Mouse (Mus musculus) lung, postnatal 25 days (tissue): Measurements from ENCODE around the gene Tpd52l1.
A peak's percentile ranks its signal among the peaks of the same experiment; 100 is the strongest.
"Not testable (repeated sequence)": the region's sequence is repeated elsewhere in the genome, so short reads cannot be mapped to it uniquely, and the experiment has no call there.

Source experiments
- DNase-seq: peaks from one replicate; pipeline ENCODE4 v3.0.0; 2022; ENCODE audit warnings: low spot score

Gene Tpd52l1

DNA sequence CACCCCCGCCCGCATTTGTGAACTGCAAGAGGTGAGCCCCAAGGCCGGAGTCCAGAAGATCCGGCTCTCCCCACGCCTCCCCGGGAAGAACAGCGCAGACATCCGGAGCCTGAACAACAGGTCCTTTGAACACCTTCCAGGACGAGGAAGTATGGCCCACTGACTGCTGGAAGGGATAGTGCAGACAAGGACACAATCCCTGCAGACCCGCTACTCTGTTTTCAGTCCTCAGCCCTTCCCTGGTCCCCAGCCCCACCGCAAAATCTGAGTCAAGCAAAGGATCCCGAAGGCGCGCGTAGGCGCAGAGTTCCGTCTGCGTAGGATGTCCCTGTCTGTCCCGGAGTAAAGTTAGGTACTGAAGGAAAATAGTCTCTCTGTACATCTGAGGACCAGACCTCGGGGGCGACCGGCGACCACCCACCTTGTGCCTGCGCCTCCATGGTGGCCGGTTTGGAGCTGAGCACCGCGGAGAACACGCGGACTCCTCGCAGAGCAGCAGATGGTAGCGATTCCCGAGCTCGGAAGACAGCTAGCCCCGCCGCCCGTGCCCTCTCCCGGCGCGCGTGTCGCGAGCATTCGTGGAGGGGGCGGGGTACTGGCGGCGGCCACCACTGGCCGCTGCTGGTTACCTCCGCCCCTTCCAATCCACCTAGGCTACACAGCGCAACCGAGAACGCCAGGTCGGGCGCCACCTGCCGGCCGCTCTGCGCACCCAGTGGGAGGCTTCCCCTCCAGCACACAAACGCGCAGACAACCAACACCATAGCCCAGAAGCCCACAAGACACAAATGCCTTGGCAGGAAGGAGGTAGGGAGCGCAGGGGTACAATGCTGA, at the start of gene Tpd52l1:
Tpd52l1 (minus strand) TSS at position 668 of the 834 bp plus-strand sequence.
- DNase-seq, result peak; percentile 78

DNA sequence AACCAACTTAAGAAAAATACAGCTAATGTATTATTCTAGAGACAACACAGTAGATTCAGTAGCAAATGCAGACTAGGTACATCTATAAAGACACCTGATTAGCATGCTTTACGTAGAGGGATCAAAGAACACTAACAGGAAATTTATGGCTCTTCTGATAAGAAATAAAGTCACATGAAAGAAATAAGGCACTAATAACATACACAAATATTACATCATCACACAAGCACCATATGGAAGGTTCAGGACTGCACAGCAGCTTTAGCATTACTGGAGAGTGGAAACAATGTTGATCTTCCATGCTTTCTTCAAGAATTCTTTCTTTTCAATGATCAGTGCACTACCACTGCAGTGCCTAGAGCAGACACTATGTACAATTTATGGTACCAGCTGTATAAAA, 48.5 kb upstream of the Tpd52l1 start:
- no peak for DNase-seq

DNA sequence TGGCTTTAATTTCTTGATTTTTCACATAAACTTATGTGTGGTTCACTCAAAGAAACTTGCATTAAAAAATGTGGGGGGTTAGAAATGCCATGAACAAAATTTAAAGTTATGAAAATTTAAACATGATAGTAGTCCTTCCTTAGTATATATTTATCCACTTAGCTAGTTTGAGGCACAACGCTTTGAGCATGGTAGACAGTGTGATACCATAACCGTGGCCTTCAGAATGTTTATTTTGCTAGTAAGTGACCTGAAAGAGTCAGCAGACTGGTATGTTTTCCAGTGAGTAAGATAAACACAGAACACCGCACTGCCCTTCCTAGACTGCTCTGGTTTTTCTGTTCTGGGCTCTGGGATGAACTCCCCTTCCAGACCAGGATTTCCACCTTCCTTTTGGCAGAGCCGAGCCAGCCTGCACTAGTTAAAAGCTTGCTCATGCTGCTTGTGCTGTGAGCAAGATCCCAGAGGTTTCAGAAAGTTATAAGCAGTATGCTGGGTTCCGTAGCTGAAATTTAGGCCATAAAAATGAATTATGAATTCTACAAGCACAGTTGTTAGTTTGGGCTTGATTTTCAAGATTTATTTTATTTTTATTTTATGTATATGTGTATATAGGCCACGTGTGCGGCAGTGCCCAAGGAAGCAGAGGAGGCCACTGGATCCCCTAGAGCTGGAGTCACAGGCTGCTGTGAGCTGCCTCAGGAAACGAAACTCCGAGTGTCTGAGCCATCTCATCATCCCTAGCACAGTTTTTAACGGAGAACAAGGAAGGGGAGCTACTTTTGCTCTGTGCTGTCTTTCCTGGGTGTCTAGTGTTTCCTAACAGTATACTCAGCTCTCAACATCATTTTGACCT, 21.5 kb upstream of the Tpd52l1 start:
- DNase-seq, result no peak

DNA sequence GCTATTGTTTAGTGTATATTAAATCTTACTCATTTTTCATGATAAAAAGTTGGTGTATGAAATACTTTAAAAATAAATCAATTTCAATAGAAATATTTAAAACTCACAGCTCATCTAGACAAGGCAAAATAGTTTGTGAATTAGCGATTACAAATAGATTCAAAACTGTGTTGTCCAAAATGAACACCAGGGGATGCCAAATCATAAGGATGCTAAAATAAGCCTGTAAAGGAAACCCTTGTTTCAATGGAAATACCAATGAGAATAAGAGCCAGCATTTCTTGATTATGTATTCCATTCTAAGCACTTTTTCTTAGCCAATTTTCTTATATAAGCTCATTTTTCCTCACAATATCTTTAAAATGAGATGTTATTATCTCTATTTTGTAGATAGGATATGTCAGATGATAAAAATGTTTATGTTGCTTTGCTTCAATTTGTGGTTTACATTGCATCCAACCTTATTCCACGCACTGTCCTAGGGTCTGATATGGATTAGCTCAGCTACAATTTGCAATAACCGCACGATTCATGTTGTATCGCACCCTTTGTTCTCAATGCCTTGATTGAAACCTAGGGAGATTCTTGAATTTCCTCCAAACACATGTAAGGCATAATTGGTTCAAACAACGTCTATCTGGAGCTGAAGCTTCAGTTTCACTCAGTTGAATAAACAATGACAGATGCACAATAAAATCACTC, 20.2 kb upstream of the Tpd52l1 start:
- DNase-seq, result peak; percentile 26

DNA sequence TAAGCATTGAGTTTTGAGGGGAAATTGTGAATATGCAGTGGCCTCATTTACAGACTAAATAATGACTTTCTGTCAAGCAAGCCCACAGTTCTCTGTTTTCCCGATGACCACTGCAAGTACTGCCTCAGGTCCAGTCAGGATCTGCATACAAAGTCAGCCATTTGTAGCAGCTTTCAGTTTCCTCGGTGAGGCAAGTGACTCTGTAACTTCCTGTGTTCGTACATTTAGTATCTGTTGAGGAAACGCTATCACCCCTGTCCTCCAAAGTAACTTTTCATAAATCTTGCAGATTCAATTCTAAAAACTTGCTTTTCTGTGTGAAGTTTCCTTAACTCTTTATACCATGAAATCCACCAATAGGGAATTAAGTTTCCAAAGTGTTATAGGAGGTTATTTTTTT, 19.7 kb upstream of the Tpd52l1 start:
- no peak for DNase-seq

DNA sequence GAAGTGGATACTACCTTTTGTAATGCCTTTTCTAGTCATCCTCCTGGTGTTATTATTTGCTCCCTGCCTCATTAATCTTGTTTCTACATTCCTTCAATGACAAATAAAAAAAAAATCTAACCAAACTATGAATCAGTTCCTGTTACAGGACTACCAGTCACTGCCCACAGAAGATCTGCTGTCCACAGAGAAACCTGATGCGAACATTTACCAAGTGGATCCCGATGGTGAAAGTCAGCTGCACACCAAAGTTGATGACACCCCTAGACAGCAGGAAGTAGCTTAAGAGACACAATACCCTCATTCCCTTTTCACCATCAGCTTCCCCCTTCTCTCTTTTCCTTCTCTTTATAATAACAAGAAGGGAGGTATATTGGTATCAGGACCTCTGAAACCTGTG, 17.3 kb upstream of the Tpd52l1 start:
- DNase-seq, result no peak

DNA sequence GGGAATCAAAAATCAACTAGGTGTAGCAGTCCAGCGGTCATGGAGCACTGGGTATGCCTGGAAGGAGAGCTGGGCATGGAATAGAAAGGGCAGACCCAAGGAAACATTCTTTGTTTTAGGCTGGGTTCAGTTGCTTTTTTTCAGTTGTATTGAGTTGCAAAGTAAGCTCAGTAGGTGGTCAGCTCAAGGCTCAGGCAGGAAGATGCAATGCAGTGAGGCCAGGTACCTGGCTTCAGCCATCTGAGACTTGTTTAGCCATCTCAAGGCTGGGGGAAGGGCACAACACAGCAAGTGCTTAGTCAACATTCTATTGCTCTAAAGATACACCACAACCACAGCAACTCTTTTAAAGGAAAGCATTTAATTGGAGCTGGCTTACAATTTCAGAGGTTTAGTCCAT, 11.0 kb upstream of the Tpd52l1 start:
- no peak for DNase-seq

DNA sequence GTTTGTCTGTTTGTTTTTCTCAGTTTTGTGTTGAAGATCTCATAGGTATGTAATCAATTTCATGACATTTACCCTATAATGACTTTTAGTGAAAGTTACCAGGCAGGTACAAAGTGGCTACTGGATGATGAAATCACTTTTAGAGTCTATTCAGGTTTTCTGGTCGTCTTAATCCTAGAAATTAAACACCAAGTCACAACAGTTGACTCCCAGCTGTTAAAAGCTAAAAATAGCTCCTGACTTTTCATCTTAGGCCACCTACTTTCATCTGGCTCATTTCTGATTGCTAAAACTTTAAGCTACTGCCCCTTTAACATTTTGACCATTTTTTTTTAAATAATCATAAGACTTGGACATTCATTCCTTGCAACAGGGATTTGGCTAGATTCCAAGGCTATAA, 1.3 kb upstream of the Tpd52l1 start:
- DNase-seq, result no peak

DNA sequence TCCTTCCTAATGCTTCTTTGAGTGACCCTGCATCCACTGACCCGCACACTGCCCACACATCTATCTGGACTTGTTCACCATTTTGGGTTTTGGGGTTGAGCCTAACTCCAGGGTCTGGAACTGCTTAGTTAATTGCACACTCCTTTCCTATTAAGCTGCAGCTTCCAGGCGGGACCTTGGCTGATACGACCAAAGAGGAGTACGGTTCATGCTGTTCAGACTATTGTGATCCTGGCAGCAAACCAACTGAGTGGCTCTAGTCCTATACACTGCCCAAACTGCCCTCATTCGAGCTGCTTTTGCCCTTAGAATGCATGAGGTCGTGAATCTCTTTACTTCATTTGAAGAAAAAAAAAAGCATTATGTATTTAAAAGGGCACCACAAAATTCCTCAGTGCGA, 1.6 kb downstream of the Tpd52l1 start:
- no peak for DNase-seq

DNA sequence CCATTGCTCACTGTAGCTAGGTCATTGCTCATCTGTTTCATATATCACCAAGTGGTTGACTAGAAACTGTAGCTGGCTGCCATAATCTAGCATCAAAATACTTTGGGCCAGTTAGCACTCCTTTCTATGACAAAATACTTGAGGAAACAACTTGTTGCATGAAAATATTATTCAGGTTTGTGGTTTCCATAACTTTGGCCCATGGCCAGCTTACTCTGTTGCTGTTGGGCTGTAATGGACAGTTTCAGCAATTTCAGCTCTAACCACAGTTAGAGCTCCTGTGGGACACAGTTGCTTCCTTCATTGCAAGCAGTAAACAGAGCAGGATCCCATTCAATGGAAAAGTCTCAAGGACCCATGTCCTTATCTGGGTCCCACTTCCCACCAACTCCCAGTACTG, 4.3 kb downstream of the Tpd52l1 start:
- no peak for DNase-seq

DNA sequence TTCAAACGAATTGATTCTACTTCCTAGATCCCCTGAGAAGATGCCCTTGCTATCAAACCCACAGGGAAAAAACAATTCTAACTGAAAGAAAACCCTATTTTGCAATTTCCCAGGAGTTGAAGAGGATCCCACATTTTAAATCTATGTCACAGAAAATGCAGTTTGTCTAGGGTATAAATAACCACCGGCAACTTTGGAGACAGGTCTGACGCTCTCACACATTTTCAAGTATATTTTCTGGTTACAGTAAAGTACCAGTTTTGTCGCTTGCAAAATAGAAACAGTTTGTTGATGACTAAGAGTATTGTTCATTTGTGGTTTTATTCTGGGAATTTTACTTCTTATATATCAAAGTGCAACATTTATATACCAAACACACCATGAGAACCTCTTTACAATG, 9.7 kb downstream of the Tpd52l1 start:
- DNase-seq, result no peak

DNA sequence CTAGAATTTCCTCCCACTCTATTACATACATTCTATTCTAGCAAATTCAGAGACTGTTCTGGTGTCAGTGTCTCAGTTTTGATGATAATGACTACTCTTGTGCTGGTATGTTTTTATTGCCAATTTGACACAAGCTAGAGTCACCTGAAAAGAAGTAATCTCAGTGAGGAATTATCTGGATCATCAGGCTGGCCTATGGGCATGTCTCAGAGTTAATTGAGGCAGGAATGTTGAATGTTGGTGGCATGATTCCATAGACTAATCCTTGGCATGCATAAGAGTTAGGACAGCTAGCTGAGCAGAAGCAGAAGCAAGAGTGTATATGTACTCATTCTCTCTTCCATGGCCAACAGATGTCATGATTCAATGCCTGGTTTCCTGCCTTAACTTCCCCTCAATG, 27.8 kb downstream of the Tpd52l1 start:
- no peak for DNase-seq

DNA sequence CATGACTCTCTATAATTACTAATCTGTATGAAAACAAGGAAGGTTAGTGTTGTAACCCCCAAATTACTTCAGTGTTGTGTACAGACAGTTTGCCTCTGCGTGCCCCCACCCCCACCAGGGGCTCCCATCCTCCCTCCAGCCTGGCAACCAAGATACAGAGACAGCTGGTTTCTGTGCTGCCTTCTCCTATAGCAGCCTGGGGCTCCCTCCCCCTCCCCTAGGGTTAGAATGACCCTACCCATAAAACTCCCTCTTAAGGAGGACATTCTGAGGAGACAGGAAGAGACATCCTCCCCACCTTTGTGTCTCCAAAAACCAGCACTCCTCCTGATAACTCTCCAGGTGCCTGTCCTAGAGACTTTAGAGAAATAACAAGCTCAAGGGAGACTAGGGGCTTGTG, 52.8 kb downstream of the Tpd52l1 start:
- no peak for DNase-seq

DNA sequence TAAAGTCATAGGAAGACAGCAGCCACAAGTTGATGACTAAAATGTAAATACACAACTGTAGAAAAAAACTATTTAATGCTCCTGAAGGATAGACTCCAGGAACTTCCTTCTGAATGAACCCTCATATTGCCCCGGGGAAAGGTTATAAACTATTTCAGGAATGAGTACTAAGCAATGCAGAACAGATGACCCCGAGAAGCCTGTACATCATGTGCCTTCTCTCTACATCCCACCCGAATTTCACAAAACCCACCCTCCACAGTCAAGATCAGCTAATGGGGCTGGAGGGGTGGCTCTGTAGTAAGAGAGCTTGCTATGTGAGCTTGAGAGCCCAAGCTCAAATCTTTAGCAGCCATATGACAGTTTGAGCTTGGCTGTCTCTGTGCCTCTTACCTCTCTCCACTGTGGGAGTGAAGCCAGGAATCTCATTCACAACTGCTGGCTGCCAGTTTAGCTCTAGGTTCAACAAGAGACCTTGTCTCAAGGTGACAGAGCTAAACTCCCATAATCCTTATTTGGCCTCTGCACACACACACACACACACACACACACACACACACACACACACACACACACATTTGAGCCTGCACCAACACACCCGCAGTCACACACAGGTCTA, 54.9 kb downstream of the Tpd52l1 start:
- no peak for DNase-seq

DNA sequence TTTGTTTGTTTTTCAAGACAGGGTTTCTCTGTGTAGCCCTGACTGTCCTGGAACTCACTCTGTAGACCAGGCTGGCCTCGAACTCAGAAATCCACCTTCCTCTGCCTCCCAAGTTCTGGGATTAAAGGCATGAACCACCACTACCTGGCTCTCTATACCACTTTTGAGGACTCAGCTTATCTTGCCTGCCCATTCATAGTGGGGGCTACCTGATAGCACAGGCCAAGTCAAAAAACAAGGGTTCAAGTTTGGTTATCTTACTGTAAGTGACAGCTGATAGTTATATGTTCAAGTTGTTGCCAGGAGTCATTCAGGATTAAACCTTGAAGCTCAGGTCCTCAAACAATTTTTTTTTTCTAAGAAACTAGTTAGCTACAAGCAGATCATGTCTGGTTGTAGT, 57.2 kb downstream of the Tpd52l1 start:
- DNase-seq, result not testable (repeated sequence)

DNA sequence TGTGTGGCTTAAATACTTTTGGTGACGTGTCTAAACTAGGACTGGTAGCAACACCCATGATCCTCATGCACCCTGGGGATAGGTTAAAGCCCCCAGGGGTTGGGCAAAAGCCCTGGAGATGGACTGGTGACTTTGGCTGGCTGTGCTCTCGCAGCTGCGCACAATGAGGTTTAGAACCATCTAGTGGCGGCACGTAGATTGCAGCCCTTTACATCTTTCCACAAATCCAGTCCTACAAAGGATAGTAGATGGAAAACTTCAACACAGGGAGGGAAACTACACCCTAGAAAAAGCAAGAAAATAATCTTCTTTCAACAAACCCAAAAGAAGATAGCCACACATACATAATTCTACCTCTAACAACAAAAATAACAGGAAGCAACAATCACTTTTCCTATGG, 75.6 kb downstream of the Tpd52l1 start:
- DNase-seq, result not testable (repeated sequence)

DNA sequence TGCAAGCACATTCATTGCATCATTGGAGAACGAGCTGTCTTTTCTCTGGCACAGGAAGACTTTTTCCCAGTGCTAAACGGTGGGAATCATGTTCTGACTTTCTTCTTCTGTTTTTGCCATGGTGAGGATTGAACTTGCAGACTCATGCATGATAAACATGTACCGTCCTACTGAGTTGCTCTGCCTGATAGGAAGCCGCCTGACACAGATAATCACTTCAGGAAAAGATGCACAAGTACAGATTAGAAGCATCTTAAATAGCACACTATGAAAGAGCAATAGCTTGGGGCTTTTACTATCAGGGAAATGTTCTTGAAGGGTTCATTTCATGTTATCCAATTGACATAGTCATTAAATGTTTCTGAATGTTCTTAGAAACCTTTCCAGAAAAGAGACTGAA, 86.0 kb downstream of the Tpd52l1 start:
- no peak for DNase-seq

DNA sequence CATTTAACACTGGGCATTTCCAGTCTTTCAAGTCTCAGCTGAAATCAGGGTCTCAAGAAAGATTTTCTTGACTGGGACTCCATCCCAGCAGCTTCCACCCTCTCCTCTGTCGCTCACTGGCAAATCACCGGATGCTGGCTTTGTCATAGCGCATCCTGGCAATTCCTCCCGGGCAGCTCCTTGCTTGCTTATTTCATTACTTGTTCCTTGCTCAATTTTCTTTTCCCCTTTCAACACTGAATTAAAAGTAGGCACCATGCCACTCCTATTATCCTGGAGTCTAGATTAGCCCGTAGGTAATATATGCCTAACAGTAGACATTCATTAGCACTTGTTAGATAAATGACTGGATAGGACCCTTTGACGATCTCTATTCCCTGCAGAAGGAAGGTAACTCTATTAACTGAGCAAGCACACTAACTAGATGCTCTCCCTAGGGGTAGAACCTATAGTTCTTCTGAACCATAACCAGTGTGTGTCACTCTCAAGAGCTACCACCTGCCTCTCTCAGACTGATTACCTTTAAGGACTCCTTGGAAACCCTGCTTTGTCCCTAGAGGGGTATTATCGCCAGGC, 90.8 kb downstream of the Tpd52l1 start:
- no peak for DNase-seq

DNA sequence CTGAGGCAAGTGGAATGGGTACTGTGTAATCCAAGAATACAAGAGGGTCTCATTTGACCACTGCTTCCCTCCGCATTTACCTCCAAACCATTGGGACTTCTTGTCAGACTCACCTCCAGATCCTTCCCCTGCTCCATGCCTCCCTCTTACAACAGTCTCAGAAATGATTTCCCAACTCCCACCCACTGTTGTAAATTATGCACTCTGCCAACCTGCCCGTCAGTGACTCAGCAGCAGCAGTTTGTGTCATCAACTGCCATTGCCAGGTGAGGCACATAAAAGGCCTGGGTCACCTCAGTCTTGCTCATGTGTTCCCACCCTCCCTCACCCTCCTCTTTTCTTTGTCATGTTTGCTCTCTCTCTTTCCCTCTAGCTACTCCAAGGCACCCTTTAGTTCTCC, 91.6 kb downstream of the Tpd52l1 start:
- DNase-seq, result no peak

DNA sequence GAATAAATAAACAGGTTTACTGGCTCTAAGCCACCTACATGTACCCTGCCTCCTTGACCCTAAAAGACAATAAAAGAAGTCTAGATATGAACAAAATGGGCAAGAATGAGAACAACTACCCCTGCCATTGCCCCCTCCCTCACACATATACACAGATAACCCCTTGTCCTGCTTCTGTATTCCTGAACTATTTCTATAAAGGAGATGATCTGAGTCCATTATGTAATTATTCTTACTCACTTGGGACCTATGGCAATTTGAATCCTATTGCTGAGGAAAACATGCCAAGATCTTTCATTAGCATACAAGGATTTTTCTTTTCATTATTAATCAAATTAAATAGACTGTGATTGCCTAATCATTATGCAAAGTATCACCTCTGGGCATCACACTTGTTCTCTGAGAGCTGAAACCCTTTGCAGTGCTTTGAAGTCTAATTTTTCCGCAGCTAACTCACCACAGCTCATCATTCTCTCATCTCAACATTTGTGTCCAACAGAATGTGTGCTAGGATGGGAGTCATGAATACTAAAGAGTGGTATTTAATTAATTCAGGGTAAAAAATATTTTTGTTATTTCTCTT, 92.8 kb downstream of the Tpd52l1 start:
- DNase-seq, result no peak

DNA sequence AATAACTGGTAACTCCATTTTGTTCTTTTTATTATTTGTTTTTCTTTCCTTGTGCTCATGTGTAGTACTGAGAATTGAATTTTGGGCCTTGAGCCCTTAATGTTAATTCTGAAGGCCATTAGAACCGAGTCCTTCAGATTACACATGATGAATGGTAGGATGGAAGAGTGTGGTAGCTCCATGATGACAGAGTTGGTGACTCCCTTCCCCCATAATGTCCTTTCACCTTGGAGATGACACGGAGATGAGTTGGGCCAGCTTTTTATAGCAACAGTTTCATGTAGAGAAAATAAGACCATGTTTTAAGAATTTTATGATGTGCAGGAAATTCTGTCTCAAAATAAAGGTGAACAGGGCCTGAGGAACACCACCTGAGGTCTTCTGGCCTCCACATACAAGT, 94.7 kb downstream of the Tpd52l1 start:
- DNase-seq, result no peak

DNA sequence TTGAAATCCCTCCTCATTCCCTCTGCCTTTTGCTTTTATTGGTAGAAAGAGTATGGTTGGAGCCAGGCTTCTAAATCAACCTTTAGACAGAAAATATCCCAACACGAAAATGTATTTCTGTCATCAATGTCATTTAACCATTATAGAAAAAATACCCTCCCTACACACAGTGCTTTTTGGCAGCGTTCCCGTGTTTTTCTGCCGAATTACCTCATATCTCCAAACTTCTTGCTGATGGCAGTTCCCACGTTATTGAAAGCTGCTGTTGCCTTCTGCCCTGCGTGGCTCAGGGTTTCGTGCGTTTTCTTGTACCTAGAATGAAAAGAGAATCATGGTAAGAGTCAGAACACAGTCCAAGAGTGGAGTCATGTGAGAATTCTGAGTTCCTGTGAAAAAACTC, 99.4 kb downstream of the Tpd52l1 start:
- DNase-seq, result no peak
